Mouse (Mus musculus): Measurements from ENCODE around the gene Gm20903. TPM values are rescaled to one million over a fixed set of nuclear protein-coding genes. Genes with fewer than 3 reads are reported as not detected.
"Not testable (repeated sequence)": the region's sequence is repeated elsewhere in the genome, so short reads cannot be mapped to it uniquely, and the experiment has no call there.

The Gm20903 gene
- polyA plus RNA-seq (2016; fragmentation: Nextera tagmentation; extraction: Ambion mirVana), result not detected in 2 replicates

GRCm38 (mm10) chrY:73669015-73669414 is at the start of gene Gm20903:
Gene Gm20903 (plus strand): TSS chrY:73669315.
- H3K4me3 ChIP-seq; DNase-seq (ENCODE audit: low spot score): not testable (repeated sequence)
- no CpG with 5 or more reads among the region's 6 CpGs for WGBS

More at GRCm38 (mm10) chrY:73669015-73669414, at the start of gene Gm20903:
- H3K27me3 ChIP-seq (replicated peaks; ENCODE audit: low read depth, poor library complexity, severe bottlenecking); H3K4me1 ChIP-seq; H3K27ac ChIP-seq (replicated peaks); H3K9me3 ChIP-seq; H3K36me3 ChIP-seq (replicated peaks): not testable (repeated sequence)

All from embryonic facial prominence, embryonic 10.5 days (tissue).